In genomic region chr5:113735345-113736112, GRCm38 (mm10) we compare ENCODE assay signal across 8 mouse cellular contexts. TPM values are rescaled to one million over a fixed set of nuclear protein-coding genes. Genes with fewer than 3 reads are reported as not detected.
DNase-seq lines count a peak whose midpoint lies in the region; ATAC-seq and TF ChIP-seq lines count a peak whose summit lies in the region.

Gene Ficd (plus strand): TSS chr5:113735803.

- H3K27me3 ChIP-seq in forebrain, embryonic 15.5 days: no peaks in the 10 kb centered on the region

- H3K4me1 ChIP-seq in ES-E14 (ENCODE audit: control insufficient read depth in 2 of 2, insufficient read depth in 2 of 2, low read length in 2 of 2, poor library complexity in 1 of 2): peaks cover 0 to 9% of the 10 kb centered on the region in 2 experiments; a peak in 1 of 4 replicates
- peaks cover 25% of the 10 kb centered on the region for H3K4me1 ChIP-seq in forebrain, embryonic 15.5 days
- peaks cover 6% of the 10 kb centered on the region for H3K4me1 ChIP-seq in lung, adult 2 months (ENCODE audit: control insufficient read depth, insufficient read depth, low read length)

- TF ChIP-seq POLR2A in lung, adult 2 months (IDR thresholded peaks at IDR 0.05; ENCODE audit: borderline replicate concordance, extremely low read depth, low read depth, low read length): peak; percentile 86; the same call in 1 of the 2 replicates

- H3K9me3 ChIP-seq in ES-E14 (ENCODE audit: control insufficient read depth, insufficient read depth, low read depth, low read length): no peaks in the 10 kb centered on the region
- H3K9me3 ChIP-seq in forebrain, embryonic 15.5 days: no peaks in the 10 kb centered on the region

- peak within 1 kb of the TSS; percentile 83 for H3K4me2 ChIP-seq in forebrain, embryonic 15.5 days (replicated peaks)

- in situ Hi-C loops in ES-E14 (cut with MboI; ENCODE audit: low sequenced_read_pairs in 2 of 2, unreplicated experiment in 2 of 2): no loop called here

- under 1% methylated on average over 70 of the region's 71 CpGs for WGBS in forebrain, embryonic 15.5 days
- 1% methylated on average over 71 of the region's 71 CpGs for WGBS in lung, adult 2 months

- H3K27ac ChIP-seq in ES-E14 (ENCODE audit: insufficient read depth, low read depth, low read length, poor library complexity, severe bottlenecking): peak within 1 kb of the TSS; percentile 87
- H3K27ac ChIP-seq in forebrain, embryonic 15.5 days (replicated peaks): peak within 1 kb of the TSS; percentile 99

- H3K9ac ChIP-seq in ES-E14 (ENCODE audit: insufficient read depth, low read depth, low read length, poor library complexity, severe bottlenecking): peak within 1 kb of the TSS; percentile 89
- peak within 1 kb of the TSS; percentile 65 for H3K9ac ChIP-seq in forebrain, embryonic 15.5 days (replicated peaks)

- TF ChIP-seq CTCF in lung, adult 2 months (IDR thresholded peaks at IDR 0.05; ENCODE audit: insufficient read depth, low read length): no peak

- H3K4me3 ChIP-seq in ES-E14 (ENCODE audit: insufficient read depth in 1 of 2, low read depth in 1 of 2, low read length in 2 of 2, poor library complexity in 1 of 2, severe bottlenecking in 1 of 2): peak within 1 kb of the TSS; percentile 88 to 97
- H3K4me3 ChIP-seq in forebrain, embryonic 15.5 days: peak within 1 kb of the TSS; percentile 87
- H3K4me3 ChIP-seq in lung, adult 2 months (replicated peaks; ENCODE audit: extremely low read depth, low read depth, low read length): peak within 1 kb of the TSS; percentile 98

- ATAC-seq in forebrain, embryonic 15.5 days (replicated peaks): peak; percentile 97
- peak; percentile 91 for ATAC-seq in neutrophil, adult 5-6 weeks (ENCODE audit: extremely low read depth, insufficient number of reproducible peaks, low FRiP score, poor library complexity, severe bottlenecking)

- intact Hi-C loops in heart, postnatal 25 days (cut with DNase I): no loop called here

- peaks cover 12% of the 10 kb centered on the region; the same call in 1 of the 2 replicates for H3K36me3 ChIP-seq in ES-E14 (ENCODE audit: control insufficient read depth, insufficient read depth, low read length, poor library complexity, severe bottlenecking)
- H3K36me3 ChIP-seq in forebrain, embryonic 15.5 days: peaks cover 24% of the 10 kb centered on the region

- peak; percentile 96 for DNase-seq in ES-E14 (ENCODE audit: low read depth, low spot score)
- DNase-seq in cerebellum, adult 11-12 months: peak; percentile 95
- DNase-seq in heart, postnatal 25 days (ENCODE audit: low spot score): peak; percentile 89
- DNase-seq in layer of hippocampus, adult 18-20 months (ENCODE audit: low spot score in 2 of 2): peak; percentile 87 to 95
- peak; percentile 85 for DNase-seq in lung, adult 2 months
- peak; percentile 84 to 91 for DNase-seq in thymus, adult 18-20 months

TF ChIP-seq in ES-E14, 5 proteins besides CTCF, POLR2A, EP300 and RAD21:
- TF ChIP-seq ZC3H11A (IDR thresholded peaks at IDR 0.05; ENCODE audit: borderline replicate concordance, low read depth, low read length) (0 out of 2 replicates have a peak, but pooled peaks have one; percentile 2), ZNF384 (IDR thresholded peaks at IDR 0.05; ENCODE audit: low read depth, low read length) (no peak), HCFC1 (IDR thresholded peaks at IDR 0.05; ENCODE audit: borderline replicate concordance, insufficient read depth, low read length) (peak; percentile 74), CHD2 (IDR thresholded peaks at IDR 0.05; ENCODE audit: low read depth, low read length) (peak; percentile 61), MAFK (IDR thresholded peaks at IDR 0.05; ENCODE audit: insufficient read depth, low read depth, low read length) (no peak)
TF ChIP-seq in ES-E14: peak in this region for 3.

RNA-seq across cellular contexts. Expression of gene Ficd, which starts in this region (rescaled TPM):
- total RNA-seq in ES-E14 (2012; rRNA removed): 8.6 and 10.5 TPM in 2 replicates
- 7.8 and 9.0 TPM in 2 replicates for polyA plus RNA-seq in forebrain, embryonic 15.5 days (2015; fragmentation: Nextera tagmentation; extraction: Ambion mirVana)
- total RNA-seq in heart, postnatal 25 days (2021): 1 to 10 TPM; 6.4 to 7.8 TPM
- total RNA-seq in layer of hippocampus, adult 18-20 months (2021): 10 to 100 TPM; 13.4 to 14.1 TPM
- 10.6 and 10.7 TPM in 2 replicates for polyA plus RNA-seq in lung, adult 2 months (2012; rRNA removed)
- total RNA-seq in neutrophil, adult 5-6 weeks (2017): 3.6 and 3.8 TPM in 2 replicates

Comparison
In these comparisons a context has a peak if more than half of its experiments do, and no peak if none do; other contexts are left out.
1. Peak in every context shown above with its lines: DNase-seq, ATAC-seq, H3K4me3 ChIP-seq and H3K27ac ChIP-seq.